Comparison of ENCODE assay signal across 8 mouse cellular contexts in the genomic region with DNA sequence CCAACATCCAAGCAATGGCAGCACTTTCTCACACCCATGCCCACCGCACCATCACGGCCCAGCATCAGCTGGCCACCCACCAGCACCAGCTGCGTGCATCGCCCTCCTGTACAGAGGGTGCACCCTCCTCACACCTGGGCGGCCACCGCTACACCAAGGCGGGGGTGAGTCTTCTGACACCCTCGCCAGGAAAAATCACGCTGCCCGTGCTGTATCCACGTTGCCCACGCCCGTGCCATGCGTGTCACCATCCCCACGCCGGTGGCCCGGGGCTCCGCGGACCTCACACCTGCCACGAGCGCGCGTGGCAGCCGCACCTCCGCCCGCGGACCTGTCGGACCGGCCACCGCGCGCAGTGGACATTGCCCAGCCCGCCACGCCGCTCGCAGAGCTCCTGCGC. TPM values are rescaled to one million over a fixed set of nuclear protein-coding genes. Genes with fewer than 3 reads are reported as not detected.
A peak's percentile ranks its signal among the peaks of the same experiment; 100 is the strongest.
DNase-seq lines count a peak whose midpoint lies in the region; ATAC-seq lines count a peak whose summit lies in the region.

No protein-coding gene starts in this region.

- H3K36me3 ChIP-seq in lung, embryonic 16.5 days (ENCODE audit: control insufficient read depth, insufficient read depth, low read length) = no peaks in the 10 kb centered on the region
- no peaks in the 10 kb centered on the region for H3K36me3 ChIP-seq in limb, embryonic 10.5 days
- no peaks in the 10 kb centered on the region for H3K36me3 ChIP-seq in neural tube, embryonic 15.5 days

- peaks cover 6% of the 10 kb centered on the region; the same call in 1 of the 2 replicates for H3K27me3 ChIP-seq in lung, embryonic 16.5 days (ENCODE audit: control insufficient read depth, insufficient read depth, low read depth, low read length)
- peaks cover 69% of the 10 kb centered on the region for H3K27me3 ChIP-seq in limb, embryonic 10.5 days (ENCODE audit: low read depth, poor library complexity, severe bottlenecking)
- H3K27me3 ChIP-seq in neural tube, embryonic 15.5 days (replicated peaks) = peaks cover 9% of the 10 kb centered on the region; the same call in 1 of the 2 replicates

- 0 out of 2 replicates have a peak, but pooled peaks have one; percentile 4 for ATAC-seq in cerebellum, adult (ENCODE audit: insufficient number of reproducible peaks, low FRiP score, low TSS enrichment)
- peak; percentile 21; the same call in 1 of the 2 replicates for ATAC-seq in lung, embryonic 16.5 days (ENCODE audit: low read depth)
- peak; percentile 61 for ATAC-seq in neural tube, embryonic 15.5 days (ENCODE audit: low FRiP score)

- H3K9ac ChIP-seq in lung, embryonic 16.5 days (ENCODE audit: low read length) = peak overlapping the region; percentile 82
- H3K9ac ChIP-seq in neural tube, embryonic 15.5 days (replicated peaks) = peak overlapping the region; percentile 87

- no peak overlapping the region for H3K27ac ChIP-seq in lung, embryonic 16.5 days (ENCODE audit: low read length)
- peak overlapping the region; percentile 82 for H3K27ac ChIP-seq in limb, embryonic 10.5 days
- H3K27ac ChIP-seq in neural tube, embryonic 15.5 days (replicated peaks) = 0 out of 2 replicates have a peak overlapping the region, but pooled peaks have one; percentile 23

- H3K4me3 ChIP-seq in lung, embryonic 16.5 days (ENCODE audit: low read length) = peak overlapping the region; percentile 75
- H3K4me3 ChIP-seq in limb, embryonic 10.5 days = peak overlapping the region; percentile 71
- peak overlapping the region; percentile 90 for H3K4me3 ChIP-seq in neural tube, embryonic 15.5 days (replicated peaks)

- WGBS in lung, embryonic 16.5 days = 3% methylated on average over 37 of the region's 37 CpGs
- WGBS in limb, embryonic 10.5 days = 10% methylated on average over 36 of the region's 37 CpGs
- WGBS in neural tube, embryonic 15.5 days = 3% methylated on average over 37 of the region's 37 CpGs

- peak overlapping the region; percentile 80 for H3K4me2 ChIP-seq in lung, embryonic 16.5 days (ENCODE audit: low read depth, low read length)
- H3K4me2 ChIP-seq in neural tube, embryonic 15.5 days = peak overlapping the region; percentile 81

- DNase-seq in cerebellum, postnatal 25 days = no peak
- DNase-seq in lung, postnatal 10 days = no peak
- no peak for DNase-seq in limb, embryonic 10.5 days (ENCODE audit: low spot score)
- DNase-seq in Muller cell, postnatal 12 days (ENCODE audit: inconsistent ontology term) = no peak
- DNase-seq in adrenal gland, postnatal 25 days = no peak

- H3K9me3 ChIP-seq in lung, embryonic 16.5 days (ENCODE audit: control insufficient read depth, low read length) = no peaks in the 10 kb centered on the region
- H3K9me3 ChIP-seq in limb, embryonic 10.5 days (replicated peaks) = no peaks in the 10 kb centered on the region
- H3K9me3 ChIP-seq in neural tube, embryonic 15.5 days (replicated peaks) = no peaks in the 10 kb centered on the region

- H3K4me1 ChIP-seq in lung, embryonic 16.5 days (replicated peaks; ENCODE audit: control insufficient read depth, insufficient read depth, low read length) = peaks cover 23% of the 10 kb centered on the region
- H3K4me1 ChIP-seq in limb, embryonic 10.5 days = peaks cover 12% of the 10 kb centered on the region
- H3K4me1 ChIP-seq in neural tube, embryonic 15.5 days = peaks cover 43% of the 10 kb centered on the region

RNA-seq across cellular contexts. Expression of a gene that starts 0.3 kb away (rescaled TPM):
- 3.0 and 3.2 TPM in 2 replicates for polyA plus RNA-seq in lung, embryonic 16.5 days (2015; fragmentation: Nextera tagmentation; extraction: Ambion mirVana)
- polyA plus RNA-seq in limb, embryonic 10.5 days (2016; fragmentation: Nextera tagmentation; extraction: Ambion mirVana) = 1.8 and 2.2 TPM in 2 replicates
- 11.2 and 12.2 TPM in 2 replicates for polyA plus RNA-seq in neural tube, embryonic 15.5 days (2015; fragmentation: Nextera tagmentation; extraction: Ambion mirVana)
- 5.5 and 7.3 TPM in 2 replicates for total RNA-seq in adrenal gland, postnatal 25 days (2021)

Comparison
In these comparisons a context has a peak if more than half of its experiments do, and no peak if none do; other contexts are left out.
1. ATAC-seq: peak in every context shown above with its lines; median percentile 61 in neural tube, embryonic 15.5 days; 21 in lung, embryonic 16.5 days; 4 in cerebellum, adult.